Mouse (Mus musculus): Measurements from ENCODE around the gene Mybph. TPM values are rescaled to one million over a fixed set of nuclear protein-coding genes. Genes with fewer than 3 reads are reported as not detected.

Mybph gene
- polyA plus RNA-seq, 1 experiment from 2014 or later, result 6.1 TPM

DNA sequence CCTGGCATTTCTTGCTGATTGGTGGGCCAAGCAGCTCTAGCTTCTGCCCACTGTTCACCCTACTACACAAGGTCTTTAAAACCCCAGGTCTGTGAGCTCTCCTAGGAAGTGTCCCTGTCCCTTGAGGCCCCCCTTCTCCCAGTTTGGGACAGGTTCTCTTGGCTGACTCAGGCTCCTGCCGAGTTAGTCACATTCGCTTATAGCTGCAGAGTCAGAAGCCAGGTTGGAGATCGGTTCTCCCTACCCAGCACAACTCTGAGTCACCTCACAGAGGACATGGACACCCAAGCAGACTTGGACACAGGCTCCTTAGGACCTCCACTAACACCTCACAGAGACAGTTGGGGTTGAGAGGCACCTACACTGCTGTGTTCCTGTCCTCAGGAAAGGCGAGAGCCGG, 2.1 kb upstream of the Mybph start:
- Histone ChIP-seq H3K4me2 (no peak overlapping the region), H3K4me1 (peaks cover 41% of the 10 kb centered on the region), H3K36me3 (no peaks in the 10 kb centered on the region), H3K9me3 (replicated peaks) (no peaks in the 10 kb centered on the region), H3K27ac (no peak overlapping the region), H3K4me3 (replicated peaks) (no peak overlapping the region), H3K9ac (no peak overlapping the region), H3K27me3 (peaks cover 17% of the 10 kb centered on the region)
- 81% methylated on average over 5 of the region's 5 CpGs for WGBS
- no peak for ATAC-seq (replicated peaks; ENCODE audit: low FRiP score)

DNA sequence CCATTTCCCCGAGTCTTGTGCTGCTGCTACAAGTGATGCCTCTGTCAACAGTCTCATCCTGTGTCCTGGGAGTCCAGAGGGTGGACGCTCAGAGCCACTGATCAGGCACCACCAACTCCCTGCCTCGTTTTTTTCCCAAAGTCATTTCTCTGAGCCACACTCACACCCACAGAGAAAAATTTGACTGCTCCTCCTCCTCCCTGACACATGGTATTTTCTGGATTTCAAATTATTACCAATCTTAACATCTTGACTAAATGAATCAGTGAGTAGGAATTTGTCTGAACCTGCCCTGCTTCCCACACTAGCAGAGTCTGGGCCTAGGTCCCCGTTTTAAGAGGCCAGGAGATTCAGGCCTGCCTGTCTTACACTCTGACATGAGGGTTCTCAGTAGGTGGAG, 1.2 kb upstream of the Mybph start:
- Histone ChIP-seq H3K4me2 (no peak overlapping the region), H3K4me3 (replicated peaks) (no peak overlapping the region), H3K27ac (no peak overlapping the region), H3K9me3 (replicated peaks) (no peaks in the 10 kb centered on the region), H3K27me3 (peaks cover 15% of the 10 kb centered on the region; the same call in 1 of the 2 replicates), H3K9ac (no peak overlapping the region), H3K4me1 (peaks cover 44% of the 10 kb centered on the region), H3K36me3 (no peaks in the 10 kb centered on the region)
- ATAC-seq (replicated peaks; ENCODE audit: low FRiP score), result no peak
- 40% methylated on average over 4 of the region's 4 CpGs for WGBS

DNA sequence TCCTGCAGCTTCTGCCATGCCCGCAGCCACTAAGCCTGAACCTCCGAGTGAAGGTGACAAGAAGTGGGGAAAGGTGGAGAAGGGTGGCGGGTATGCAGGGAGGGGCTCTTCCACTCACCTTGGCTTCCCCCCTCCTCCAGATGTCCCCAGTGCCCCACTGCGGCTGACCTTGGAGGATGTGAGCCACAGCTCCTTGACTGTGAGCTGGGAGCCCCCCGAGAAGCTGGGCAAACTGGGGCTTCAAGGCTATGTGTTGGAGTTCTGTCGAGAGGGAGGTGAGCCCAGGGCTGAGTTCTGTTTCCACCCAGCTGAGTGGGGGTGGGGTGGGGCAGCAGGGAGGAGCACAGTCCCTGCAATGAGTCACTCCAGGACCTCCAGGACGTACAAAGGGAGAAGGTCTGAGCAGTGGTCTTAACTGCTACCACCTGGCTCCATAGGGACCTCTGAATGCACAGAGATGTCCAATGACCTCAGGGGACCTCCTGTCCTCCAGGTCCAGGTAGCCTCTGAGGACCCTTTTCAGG, 488 bp downstream of the Mybph start:
- H3K4me3 ChIP-seq (replicated peaks), result no peak overlapping the region
- ATAC-seq (replicated peaks; ENCODE audit: low FRiP score), result no peak
- H3K27ac ChIP-seq, result no peak overlapping the region
- no peak overlapping the region for H3K4me2 ChIP-seq
- peaks cover 10% of the 10 kb centered on the region; the same call in 1 of the 2 replicates for H3K27me3 ChIP-seq
- H3K9me3 ChIP-seq (replicated peaks), result no peaks in the 10 kb centered on the region
- WGBS, result 48% methylated on average over 7 of the region's 7 CpGs
- peaks cover 44% of the 10 kb centered on the region for H3K4me1 ChIP-seq
- H3K9ac ChIP-seq, result no peak overlapping the region
- no peaks in the 10 kb centered on the region for H3K36me3 ChIP-seq

DNA sequence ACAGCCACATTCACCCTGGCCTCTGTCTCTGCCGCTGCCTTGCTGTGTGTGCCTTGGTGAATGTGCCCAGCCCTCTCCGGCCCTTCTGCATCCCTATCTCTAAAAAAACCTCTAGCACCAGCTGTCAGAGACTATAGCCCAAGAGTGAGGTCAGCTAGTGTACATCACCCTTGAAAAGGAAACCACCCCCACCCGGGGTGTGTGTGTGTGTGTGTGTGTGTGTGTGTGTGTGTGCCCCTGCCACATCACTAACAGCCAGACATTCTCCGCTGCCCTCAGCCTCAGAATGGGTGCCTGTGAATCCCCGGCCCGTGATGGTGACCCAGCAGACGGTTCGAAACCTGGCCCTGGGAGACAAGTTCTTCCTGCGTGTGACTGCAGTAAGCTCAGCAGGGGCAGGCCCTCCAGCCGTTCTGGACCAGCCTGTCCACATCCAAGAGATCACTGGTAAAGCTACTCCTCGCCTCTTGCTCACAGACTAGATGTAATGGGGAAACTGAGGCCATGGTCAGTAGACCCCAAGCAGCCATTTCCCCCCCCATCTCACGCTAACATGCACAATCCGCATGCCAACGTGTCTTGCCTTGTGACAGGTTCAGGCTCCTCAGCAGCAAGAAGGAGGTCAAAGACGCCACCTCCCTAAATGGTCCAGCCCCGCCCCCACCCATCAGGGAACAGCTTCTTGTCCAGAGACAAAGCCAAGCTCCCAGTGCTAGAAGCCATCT, 1.2 kb downstream of the Mybph start:
- no peak for ATAC-seq (replicated peaks; ENCODE audit: low FRiP score)
- no peak overlapping the region for H3K27ac ChIP-seq
- no peak overlapping the region for H3K9ac ChIP-seq
- H3K27me3 ChIP-seq, result peaks cover 10% of the 10 kb centered on the region; the same call in 1 of the 2 replicates
- H3K9me3 ChIP-seq (replicated peaks), result no peaks in the 10 kb centered on the region
- no peak overlapping the region for H3K4me2 ChIP-seq
- 54% methylated on average over 16 of the region's 16 CpGs for WGBS
- peaks cover 40% of the 10 kb centered on the region for H3K4me1 ChIP-seq
- no peak overlapping the region for H3K4me3 ChIP-seq (replicated peaks)
- H3K36me3 ChIP-seq, result no peaks in the 10 kb centered on the region

DNA sequence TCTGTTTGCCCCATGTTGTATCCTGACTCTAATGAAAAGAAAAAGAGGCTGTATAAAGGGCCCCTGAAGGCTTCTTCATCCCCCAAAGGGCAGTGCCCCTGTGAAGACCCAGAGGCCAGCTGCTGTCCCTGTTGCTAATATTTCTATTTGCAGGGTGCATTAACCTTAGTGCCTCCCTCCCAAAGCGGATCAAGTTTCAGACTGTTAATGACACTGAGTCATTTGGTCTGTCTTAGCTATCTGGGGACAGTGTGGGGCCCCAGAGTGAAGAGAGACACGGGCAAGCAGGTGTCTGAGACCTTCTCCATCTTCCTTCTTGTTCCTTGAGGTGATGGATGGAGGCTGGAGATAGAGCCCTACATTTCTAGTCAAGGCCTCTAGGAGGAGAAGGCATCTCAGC, 1.9 kb downstream of the Mybph start:
- ATAC-seq (replicated peaks; ENCODE audit: low FRiP score), result 0 out of 2 replicates have a peak, but pooled peaks have one; percentile 35
- no peak overlapping the region for H3K4me3 ChIP-seq (replicated peaks)
- H3K9me3 ChIP-seq (replicated peaks), result no peaks in the 10 kb centered on the region
- H3K27ac ChIP-seq, result no peak overlapping the region
- H3K4me1 ChIP-seq, result peaks cover 38% of the 10 kb centered on the region
- 9% methylated on average over 2 of the region's 2 CpGs for WGBS
- no peak overlapping the region for H3K9ac ChIP-seq
- H3K27me3 ChIP-seq, result peaks cover 6% of the 10 kb centered on the region; the same call in 1 of the 2 replicates
- no peaks in the 10 kb centered on the region for H3K36me3 ChIP-seq
- H3K4me2 ChIP-seq, result no peak overlapping the region

DNA sequence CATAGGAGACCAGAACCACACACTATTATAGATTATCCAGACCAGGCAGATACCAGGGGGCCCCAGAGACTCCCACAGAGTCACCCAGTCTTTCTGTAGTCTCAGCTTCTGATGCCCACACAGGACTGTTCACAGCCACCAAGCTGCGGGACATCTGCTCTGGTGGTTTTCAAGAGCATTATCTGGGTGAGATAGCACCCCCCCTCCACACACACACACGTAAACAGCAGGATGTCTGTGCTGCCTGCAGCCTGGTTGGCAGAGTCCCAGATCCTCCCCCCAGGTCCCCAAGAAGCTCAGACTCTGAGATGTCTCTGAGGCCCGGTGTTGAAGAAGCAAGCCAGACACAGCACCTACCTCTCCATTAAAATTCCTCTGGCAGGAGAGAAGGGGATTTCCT, 2.3 kb downstream of the Mybph start:
- Histone ChIP-seq H3K36me3 (no peaks in the 10 kb centered on the region), H3K9me3 (replicated peaks) (no peaks in the 10 kb centered on the region), H3K4me2 (0 out of 2 replicates have a peak overlapping the region, but pooled peaks have one; percentile 1), H3K4me3 (replicated peaks) (no peak overlapping the region), H3K9ac (no peak overlapping the region), H3K27ac (peak overlapping the region; percentile 58), H3K27me3 (peaks cover 4% of the 10 kb centered on the region; the same call in 1 of the 2 replicates), H3K4me1 (peaks cover 38% of the 10 kb centered on the region)
- ATAC-seq (replicated peaks; ENCODE audit: low FRiP score), result no peak
- 56% methylated on average over 3 of the region's 3 CpGs for WGBS

DNA sequence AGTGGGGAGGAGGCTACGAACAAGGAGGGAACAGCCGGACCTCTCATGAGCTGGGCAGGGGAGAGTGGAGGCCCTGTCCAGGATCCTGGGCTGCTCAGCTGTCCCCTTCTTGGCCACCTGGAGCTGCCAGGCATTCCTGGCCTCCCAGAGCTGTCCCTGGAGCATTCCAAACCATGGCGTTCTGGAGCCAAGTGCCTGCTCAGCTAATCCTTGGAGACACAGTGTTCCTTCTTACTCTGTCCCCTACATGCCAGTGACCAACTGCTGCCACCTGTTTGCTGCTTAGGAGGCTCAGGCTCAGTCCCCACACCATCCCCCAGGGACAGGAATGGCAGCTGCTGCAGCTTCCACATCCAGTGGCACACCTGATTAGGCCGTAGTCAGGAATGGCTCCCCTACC, 2.7 kb downstream of the Mybph start:
- Histone ChIP-seq H3K27ac (peak overlapping the region; percentile 58), H3K36me3 (no peaks in the 10 kb centered on the region), H3K4me1 (peaks cover 38% of the 10 kb centered on the region), H3K4me2 (0 out of 2 replicates have a peak overlapping the region, but pooled peaks have one; percentile 1), H3K4me3 (replicated peaks) (no peak overlapping the region), H3K9me3 (replicated peaks) (no peaks in the 10 kb centered on the region), H3K27me3 (no peaks in the 10 kb centered on the region), H3K9ac (no peak overlapping the region)
- 44% methylated on average over 4 of the region's 4 CpGs for WGBS
- ATAC-seq (replicated peaks; ENCODE audit: low FRiP score), result peak; percentile 23; the same call in 1 of the 2 replicates

DNA sequence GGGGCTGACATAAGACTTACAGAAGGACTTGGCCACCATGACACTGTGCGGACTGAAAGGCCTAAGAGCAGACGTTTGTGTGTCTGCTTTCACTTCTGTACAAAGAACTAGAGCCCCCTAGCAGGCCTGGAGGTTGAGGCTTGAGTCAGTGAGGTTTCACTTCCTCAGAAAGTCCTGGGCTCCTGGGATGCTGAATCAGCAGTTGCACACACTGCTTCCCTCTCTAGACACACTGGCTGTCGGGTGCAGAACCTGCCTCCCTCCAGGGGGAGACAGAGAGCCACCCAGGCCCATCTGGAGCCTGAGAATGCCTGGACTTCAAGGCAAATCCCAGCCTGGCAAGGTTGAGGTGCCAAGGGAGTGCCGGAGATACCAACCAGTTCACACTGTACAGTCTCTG, 3.1 kb downstream of the Mybph start:
- ATAC-seq (replicated peaks; ENCODE audit: low FRiP score), result no peak; the same call in 1 of the 2 replicates
- Histone ChIP-seq H3K4me1 (peaks cover 38% of the 10 kb centered on the region), H3K27me3 (no peaks in the 10 kb centered on the region), H3K9ac (no peak overlapping the region), H3K4me3 (replicated peaks) (no peak overlapping the region), H3K9me3 (replicated peaks) (no peaks in the 10 kb centered on the region), H3K27ac (peak overlapping the region; percentile 58), H3K4me2 (no peak overlapping the region), H3K36me3 (no peaks in the 10 kb centered on the region)
- WGBS, result 59% methylated on average over 4 of the region's 4 CpGs

DNA sequence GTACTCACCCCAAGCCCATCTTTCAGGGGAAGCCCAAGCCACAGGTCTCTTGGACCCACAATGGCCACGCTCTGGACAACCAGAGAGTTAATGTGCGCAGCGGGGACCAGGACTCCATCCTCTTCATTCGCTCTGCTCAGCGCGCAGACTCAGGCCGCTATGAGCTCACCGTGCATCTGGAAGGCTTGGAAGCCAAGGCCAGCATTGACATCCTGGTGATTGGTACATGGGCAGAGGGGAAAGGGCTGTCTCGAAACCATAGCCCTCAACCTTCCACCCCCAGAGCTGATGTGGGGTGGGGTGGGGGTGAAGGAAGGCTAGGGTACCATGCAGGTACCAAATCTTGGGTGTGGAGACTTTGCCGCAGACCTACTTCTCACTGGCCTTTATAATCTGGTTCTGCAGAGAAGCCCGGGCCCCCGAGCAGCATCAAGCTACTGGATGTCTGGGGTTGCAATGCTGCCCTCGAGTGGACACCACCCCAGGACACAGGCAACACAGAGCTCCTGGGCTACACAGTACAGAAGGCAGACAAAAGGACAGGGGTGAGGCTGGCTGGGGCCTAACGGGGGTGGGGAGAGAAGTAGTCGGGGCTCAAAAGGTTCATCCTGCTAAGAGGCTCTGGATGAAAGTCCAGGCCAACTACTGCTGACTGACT, 4.2 kb downstream of the Mybph start:
- Histone ChIP-seq H3K27ac (no peak overlapping the region), H3K4me1 (peaks cover 38% of the 10 kb centered on the region), H3K36me3 (no peaks in the 10 kb centered on the region), H3K27me3 (no peaks in the 10 kb centered on the region), H3K4me2 (no peak overlapping the region), H3K9ac (no peak overlapping the region), H3K9me3 (replicated peaks) (no peaks in the 10 kb centered on the region), H3K4me3 (replicated peaks) (no peak overlapping the region)
- WGBS, result 86% methylated on average over 15 of the region's 15 CpGs
- no peak for ATAC-seq (replicated peaks; ENCODE audit: low FRiP score)

DNA sequence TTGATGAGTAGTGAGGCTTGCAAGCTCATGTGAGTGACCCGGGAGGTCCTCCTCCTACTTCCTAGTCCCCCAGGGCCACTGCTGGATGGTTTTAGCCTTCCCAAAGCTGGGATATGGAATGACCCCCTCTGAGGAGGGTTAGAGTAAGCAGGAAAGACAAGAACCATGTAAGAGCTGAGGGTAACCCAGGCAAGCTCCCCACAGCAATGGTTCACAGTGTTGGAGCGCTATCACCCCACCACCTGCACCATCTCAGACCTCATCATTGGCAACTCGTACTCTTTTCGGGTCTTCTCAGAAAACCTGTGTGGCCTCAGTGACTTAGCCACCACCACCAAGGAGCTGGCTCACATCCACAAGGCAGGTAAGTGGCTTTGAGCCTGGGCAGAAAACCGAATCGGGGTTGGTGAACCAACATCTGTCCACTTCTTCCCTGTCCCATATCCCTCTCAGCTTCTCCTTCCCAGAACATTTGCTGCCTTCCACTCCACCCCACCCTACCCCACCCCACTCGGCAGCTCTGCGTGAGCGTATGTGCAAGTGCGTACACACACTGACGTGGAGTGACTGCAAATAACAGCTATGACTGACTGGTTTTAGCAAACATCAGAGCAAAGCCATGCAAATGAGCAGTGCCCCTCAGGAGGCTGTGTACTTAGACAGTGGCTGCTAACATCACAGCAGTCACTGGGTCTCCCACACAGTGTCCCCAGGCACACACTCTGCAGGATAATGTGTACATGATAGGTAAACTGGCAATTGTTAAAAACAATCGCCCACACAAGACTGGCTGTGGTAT, 5.1 kb downstream of the Mybph start:
- no peak overlapping the region for H3K4me2 ChIP-seq
- no peak overlapping the region for H3K27ac ChIP-seq
- H3K9me3 ChIP-seq (replicated peaks), result no peaks in the 10 kb centered on the region
- H3K4me1 ChIP-seq, result peaks cover 31% of the 10 kb centered on the region
- H3K4me3 ChIP-seq (replicated peaks), result no peak overlapping the region
- ATAC-seq (replicated peaks; ENCODE audit: low FRiP score), result no peak
- no peaks in the 10 kb centered on the region for H3K36me3 ChIP-seq
- H3K27me3 ChIP-seq, result no peaks in the 10 kb centered on the region
- 81% methylated on average over 12 of the region's 12 CpGs for WGBS
- no peak overlapping the region for H3K9ac ChIP-seq

DNA sequence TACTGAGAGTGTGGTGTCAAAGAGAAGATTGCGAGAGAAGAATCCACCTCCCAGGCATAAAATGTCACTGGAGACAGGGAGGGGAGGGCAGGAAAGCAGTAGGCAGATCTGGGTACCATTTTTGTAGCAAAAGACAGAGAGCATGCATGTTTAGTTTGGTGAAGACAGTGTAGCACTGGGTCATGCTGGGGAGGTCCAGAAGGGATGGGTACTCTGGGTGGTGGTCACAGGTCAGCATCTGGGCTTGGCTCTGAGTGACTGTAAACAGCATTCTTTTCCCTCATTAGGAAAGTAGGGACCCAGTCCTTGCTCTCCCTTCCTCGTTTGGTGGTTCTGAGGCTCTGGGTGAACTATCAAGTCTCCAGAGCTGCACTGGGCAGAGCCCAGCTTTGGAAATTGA, 7.2 kb downstream of the Mybph start:
- no peak overlapping the region for H3K27ac ChIP-seq
- H3K9ac ChIP-seq, result no peak overlapping the region
- 66% methylated on average over 2 of the region's 2 CpGs for WGBS
- H3K27me3 ChIP-seq, result no peaks in the 10 kb centered on the region
- no peaks in the 10 kb centered on the region for H3K9me3 ChIP-seq (replicated peaks)
- no peaks in the 10 kb centered on the region for H3K36me3 ChIP-seq
- H3K4me3 ChIP-seq (replicated peaks), result no peak overlapping the region
- peaks cover 10% of the 10 kb centered on the region for H3K4me1 ChIP-seq
- ATAC-seq (replicated peaks; ENCODE audit: low FRiP score), result no peak
- H3K4me2 ChIP-seq, result no peak overlapping the region
